Mouse (Mus musculus) lung, postnatal 0 days (tissue): ENCODE measurements at regions not wholly inside any gene's neighbourhood (a gene's known extent, or its start where the extent isn't known, plus 50 kb on each side); places are given as distances from the start of the nearest gene placed in this dataset.
"Not testable (repeated sequence)": the region's sequence is repeated elsewhere in the genome, so short reads cannot be mapped to it uniquely, and the experiment has no call there.

ENCODE experiments used
- ATAC-seq: fragments of 200-750 bp; cut with Nextera tagmentation; 2 replicates; pipeline ENCODE4 v1.8.0; 2017; ENCODE audit warnings: moderate library complexity
- DNase-seq: peaks from one replicate; pipeline ENCODE4 v3.0.0-alpha.2; 2016; ENCODE audit warnings: low spot score
- H3K27ac ChIP-seq: fragments of 300-500 bp; sonication (generic); 2 replicates; pipeline ENCODE4 v1.5.1; 2014; ENCODE audit warnings: antibody characterized with exemption, mild to moderate bottlenecking, low read length, mixed read lengths
- H3K27me3 ChIP-seq: fragments of 300-500 bp; sonication (generic); replicated peaks from 2 replicates; pipeline ENCODE4 v1.6.1; 2014; ENCODE audit warnings: low read length, mixed read lengths; ENCODE audit not compliant: insufficient read depth
- H3K36me3 ChIP-seq: fragments of 300-500 bp; sonication (generic); 2 replicates; pipeline ENCODE4 v1.6.1; 2014; ENCODE audit warnings: low read length, mixed read lengths; ENCODE audit not compliant: insufficient read depth
- H3K4me1 ChIP-seq: fragments of 300-500 bp; sonication (generic); 2 replicates; pipeline ENCODE4 v1.6.1; 2014; ENCODE audit warnings: antibody characterized with exemption, low read depth, low read length, mixed read lengths; ENCODE audit not compliant: insufficient read depth
- H3K4me2 ChIP-seq: fragments of 300-500 bp; sonication (generic); replicated peaks from 2 replicates; pipeline ENCODE4 v1.6.1; 2014; ENCODE audit warnings: low read depth, mild to moderate bottlenecking, low read length, moderate library complexity, mixed read lengths
- H3K4me3 ChIP-seq: fragments of 300-500 bp; sonication (generic); 2 replicates; pipeline ENCODE4 v1.5.1; 2014; ENCODE audit warnings: low read depth, low read length
- H3K9ac ChIP-seq: fragments of 300-500 bp; sonication (generic); replicated peaks from 2 replicates; pipeline ENCODE4 v1.6.1; 2014; ENCODE audit warnings: low read depth, mild to moderate bottlenecking
- H3K9me3 ChIP-seq: fragments of 300-500 bp; sonication (generic); 2 replicates; pipeline ENCODE4 v1.6.1; 2016; ENCODE audit warnings: low read length, mixed read lengths
- CTCF ChIP-seq: IDR thresholded peaks from 2 replicates; pipeline ENCODE4 v1.5.1; 2016; ENCODE audit warnings: antibody characterized with exemption, mild to moderate bottlenecking
- EP300 ChIP-seq: IDR thresholded peaks from 2 replicates; pipeline ENCODE4 v1.6.1; 2016; ENCODE audit warnings: antibody characterized with exemption, mild to moderate bottlenecking, control low read depth
- WGBS: fragments of 180-500 bp; shearing (Covaris S2); extraction: QIAGEN DNeasy Blood & Tissue Kit; methylation state at CpG from one replicate; pipeline ENCODE4 v1.1.7; 2014; 5-methylcytosine and 5-hydroxymethylcytosine counted together

DNA sequence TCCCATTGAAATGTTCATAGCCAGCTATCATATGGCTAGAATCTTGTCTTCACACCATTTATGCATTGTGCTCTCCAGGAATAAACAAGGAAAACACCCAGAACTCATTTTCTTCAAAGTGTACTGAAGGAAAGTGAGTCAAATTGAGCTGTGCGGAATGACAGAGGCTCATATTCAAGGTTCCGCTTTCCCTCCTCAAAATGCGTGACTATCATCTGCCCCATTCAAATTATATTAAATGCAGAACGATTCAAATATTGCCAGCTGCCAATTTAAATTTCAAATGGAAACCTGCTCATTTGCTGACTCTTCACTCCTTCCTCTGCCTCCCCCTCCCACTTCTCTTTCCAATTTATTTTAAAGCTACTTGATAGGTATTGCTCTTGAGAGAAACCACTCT, 384.2 kb upstream of the Dpp10 start:
- Histone ChIP-seq H3K27me3 (no peaks in the 10 kb centered on the region), H3K4me3 (no peak overlapping the region), H3K9me3 (no peaks in the 10 kb centered on the region), H3K4me2 (no peak overlapping the region), H3K27ac (no peak overlapping the region), H3K4me1 (no peaks in the 10 kb centered on the region), H3K9ac (no peak overlapping the region), H3K36me3 (no peaks in the 10 kb centered on the region)
- WGBS = 83% methylated on average over 4 of the region's 4 CpGs
- ATAC-seq (no peak), DNase-seq (no peak)
- TF ChIP-seq EP300 (no peak), CTCF (no peak)

DNA sequence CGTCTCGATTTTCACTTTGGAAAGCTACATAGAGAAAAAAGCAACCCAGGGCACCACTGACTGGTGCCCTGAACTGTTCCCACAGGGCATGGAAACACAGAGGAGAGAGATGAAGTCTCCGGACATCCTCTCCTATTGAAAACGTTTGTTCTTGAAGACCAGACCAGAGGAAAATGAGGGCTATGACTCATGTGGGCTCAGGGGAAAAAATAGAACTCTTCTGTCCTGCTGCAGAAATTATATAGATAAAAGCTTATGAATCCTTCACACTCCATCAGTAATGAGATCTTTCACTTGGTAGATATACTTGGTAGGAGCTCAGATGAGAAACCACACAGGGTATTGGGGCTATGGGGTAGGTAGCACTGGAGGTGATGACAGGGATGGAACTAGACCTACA, 371.4 kb upstream of the Dpp10 start:
- ATAC-seq (no peak), DNase-seq (no peak)
- Histone ChIP-seq H3K4me3 (no peak overlapping the region), H3K27me3 (no peaks in the 10 kb centered on the region), H3K9ac (no peak overlapping the region), H3K4me1 (no peaks in the 10 kb centered on the region), H3K36me3 (no peaks in the 10 kb centered on the region), H3K27ac (no peak overlapping the region), H3K4me2 (no peak overlapping the region), H3K9me3 (no peaks in the 10 kb centered on the region)
- TF ChIP-seq CTCF (no peak), EP300 (no peak)
- 75% methylated on average over 4 of the region's 4 CpGs for WGBS

DNA sequence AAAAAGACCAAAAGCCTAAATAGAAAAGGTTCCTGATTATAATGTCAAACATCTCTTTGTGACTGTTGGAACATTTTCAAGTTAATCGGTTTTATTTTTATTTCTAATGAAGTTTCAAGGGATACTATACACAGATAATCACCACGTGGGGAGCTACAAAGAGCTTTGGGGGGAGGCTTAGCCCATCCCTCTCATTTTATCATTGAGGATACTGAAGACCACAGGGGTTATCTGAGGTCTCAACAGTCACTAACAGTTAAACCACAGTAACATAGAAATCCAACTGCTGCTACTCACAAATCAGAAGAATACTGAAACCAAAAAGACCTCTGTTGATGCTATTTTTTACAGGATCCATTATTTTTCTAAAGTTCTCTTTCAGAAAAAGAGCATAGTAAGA, 364.9 kb upstream of the Dpp10 start:
- H3K4me3 ChIP-seq = no peak overlapping the region
- ATAC-seq = no peak
- WGBS = 37% methylated on average over 2 of the region's 2 CpGs
- H3K9me3 ChIP-seq = no peaks in the 10 kb centered on the region
- H3K4me1 ChIP-seq = no peaks in the 10 kb centered on the region
- no peak overlapping the region for H3K27ac ChIP-seq
- H3K27me3 ChIP-seq = no peaks in the 10 kb centered on the region
- no peak overlapping the region for H3K4me2 ChIP-seq
- no peaks in the 10 kb centered on the region for H3K36me3 ChIP-seq
- H3K9ac ChIP-seq = no peak overlapping the region
- TF ChIP-seq EP300 = no peak
- TF ChIP-seq CTCF = no peak
- DNase-seq = no peak

DNA sequence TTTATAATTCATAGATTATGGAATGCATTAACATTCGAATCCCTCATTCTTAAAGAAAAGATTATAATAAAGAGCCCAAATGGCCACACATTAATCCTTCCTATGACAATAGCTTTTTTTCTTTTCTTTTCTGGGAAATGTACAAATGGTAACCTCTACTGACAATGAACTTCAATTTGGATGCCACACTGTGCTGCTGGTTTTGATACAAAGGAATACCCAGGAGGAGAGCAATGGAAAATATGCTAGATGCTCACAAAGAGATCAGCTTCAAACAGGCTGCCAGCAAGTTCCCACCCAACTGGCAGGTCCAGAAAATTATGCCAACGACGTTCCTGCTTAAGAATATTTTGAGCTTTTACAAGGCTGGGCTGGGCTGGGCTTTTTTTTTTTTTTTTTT, 364.4 kb upstream of the Dpp10 start:
- DNase-seq = no peak
- Histone ChIP-seq H3K4me3 (no peak overlapping the region), H3K9me3 (no peaks in the 10 kb centered on the region), H3K9ac (no peak overlapping the region), H3K27me3 (no peaks in the 10 kb centered on the region), H3K4me1 (no peaks in the 10 kb centered on the region), H3K27ac (no peak overlapping the region), H3K4me2 (no peak overlapping the region), H3K36me3 (no peaks in the 10 kb centered on the region)
- 72% methylated on average over 3 of the region's 3 CpGs for WGBS
- no peak for ATAC-seq
- TF ChIP-seq EP300 (no peak), CTCF (no peak)

DNA sequence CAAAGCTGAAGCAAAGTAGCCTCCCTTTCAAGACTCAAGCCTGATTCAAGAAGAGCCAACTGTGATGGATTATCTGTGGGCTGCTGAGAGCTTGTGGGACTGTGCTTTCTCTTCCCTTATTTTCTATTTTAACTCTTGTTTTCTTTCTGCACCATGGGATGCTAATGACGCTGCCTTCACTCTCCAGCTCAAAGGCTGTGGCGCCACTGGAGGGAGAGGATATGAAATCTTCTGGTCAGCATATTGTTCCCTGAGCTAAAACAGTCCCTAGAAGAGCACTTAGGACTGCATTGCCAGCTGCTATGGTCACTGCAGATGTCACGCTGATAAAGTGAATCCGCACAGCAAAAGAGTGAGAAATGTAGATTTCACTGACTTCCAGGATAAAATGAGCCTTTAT, 324.2 kb upstream of the Dpp10 start:
- Histone ChIP-seq H3K9ac (no peak overlapping the region), H3K27me3 (no peaks in the 10 kb centered on the region), H3K9me3 (no peaks in the 10 kb centered on the region), H3K36me3 (no peaks in the 10 kb centered on the region), H3K4me1 (no peaks in the 10 kb centered on the region), H3K4me2 (no peak overlapping the region), H3K27ac (no peak overlapping the region), H3K4me3 (no peak overlapping the region)
- DNase-seq (no peak), ATAC-seq (no peak)
- WGBS = 30% methylated on average over 4 of the region's 4 CpGs
- no peak for TF ChIP-seq CTCF
- no peak for TF ChIP-seq EP300

DNA sequence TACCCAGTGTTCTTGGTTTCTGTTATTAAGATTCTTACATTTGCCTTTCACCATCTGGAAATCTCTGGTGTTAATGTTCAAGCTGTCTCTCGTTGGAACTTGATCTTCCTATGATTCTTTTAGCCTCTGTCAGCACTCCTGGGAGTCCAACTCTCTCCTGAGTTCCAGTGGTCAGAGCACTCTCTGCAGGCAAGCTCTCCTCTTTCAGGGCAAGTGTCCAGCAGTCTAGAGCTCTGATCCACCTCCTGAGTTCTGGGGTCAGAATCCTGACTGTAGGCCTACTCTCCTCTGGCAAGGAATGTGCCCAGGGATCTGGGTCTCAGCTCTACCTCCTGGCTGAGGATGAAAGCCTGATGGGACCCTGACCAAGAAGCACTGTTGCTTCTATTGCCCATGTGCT, 303.1 kb upstream of the Dpp10 start:
- not testable (repeated sequence) for H3K4me2 ChIP-seq, H3K4me3 ChIP-seq, H3K36me3 ChIP-seq, H3K4me1 ChIP-seq, H3K27ac ChIP-seq, H3K27me3 ChIP-seq, DNase-seq, H3K9ac ChIP-seq, ATAC-seq, H3K9me3 ChIP-seq
- WGBS = 45% methylated on average over 1 of the region's 1 CpGs

DNA sequence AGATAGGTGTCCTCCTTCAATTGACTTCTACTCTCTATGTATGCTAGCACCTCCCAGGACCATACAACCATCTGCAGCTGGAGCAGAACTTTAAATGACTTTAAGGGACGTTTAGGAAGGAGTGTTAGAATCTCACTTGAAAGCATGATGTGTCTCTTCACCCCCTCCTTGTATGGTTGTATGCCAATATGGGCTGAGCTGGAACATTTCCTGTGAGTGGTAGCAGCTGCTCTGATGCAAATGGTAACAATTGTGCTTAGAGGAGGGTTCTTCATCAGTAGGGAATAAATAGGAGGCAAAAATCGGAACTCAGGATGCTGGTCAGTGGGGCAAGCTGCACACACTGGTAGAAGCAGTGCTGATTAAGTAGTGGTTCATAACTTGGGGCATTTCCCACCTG, 294.1 kb upstream of the Dpp10 start:
- TF ChIP-seq CTCF = no peak
- no peak for TF ChIP-seq EP300
- no peak for ATAC-seq
- 52% methylated on average over 2 of the region's 2 CpGs for WGBS

More for the DNA sequence above, 294.1 kb upstream of the Dpp10 start:
- Histone ChIP-seq H3K27ac (no peak overlapping the region), H3K4me2 (no peak overlapping the region), H3K36me3 (no peaks in the 10 kb centered on the region), H3K27me3 (no peaks in the 10 kb centered on the region), H3K9me3 (no peaks in the 10 kb centered on the region), H3K4me3 (no peak overlapping the region), H3K9ac (no peak overlapping the region), H3K4me1 (no peaks in the 10 kb centered on the region)
- no peak for DNase-seq
